Mouse (Mus musculus) embryonic facial prominence, embryonic 12.5 days (tissue): ENCODE measurements around the gene Gpr18. TPM values are rescaled to one million over a fixed set of nuclear protein-coding genes. Genes with fewer than 3 reads are reported as not detected.
"Not testable (repeated sequence)": the region's sequence is repeated elsewhere in the genome, so short reads cannot be mapped to it uniquely, and the experiment has no call there.

Experiments used
- ATAC-seq: fragments of 200-750 bp; cut with Nextera tagmentation; 2 replicates; pipeline ENCODE4 v1.8.0; 2017; ENCODE audit not compliant: insufficient number of reproducible peaks, insufficient read depth, low FRiP score, low TSS enrichment
- H3K27ac ChIP-seq: fragments of 300-500 bp; sonication (generic); 2 replicates; pipeline ENCODE4 v1.5.1; 2016; ENCODE audit warnings: mild to moderate bottlenecking
- H3K27me3 ChIP-seq: fragments of 300-500 bp; sonication (generic); 2 replicates; pipeline ENCODE4 v1.6.1; 2016; ENCODE audit warnings: mild to moderate bottlenecking, moderate library complexity
- H3K36me3 ChIP-seq: fragments of 300-500 bp; sonication (generic); 2 replicates; pipeline ENCODE4 v1.6.1; 2016; ENCODE audit warnings: mild to moderate bottlenecking
- H3K4me1 ChIP-seq: fragments of 300-500 bp; sonication (generic); 2 replicates; pipeline ENCODE4 v1.6.1; 2016
- H3K4me2 ChIP-seq: fragments of 300-500 bp; sonication (generic); replicated peaks from 2 replicates; pipeline ENCODE4 v1.6.1; 2016; ENCODE audit warnings: mild to moderate bottlenecking, moderate library complexity
- H3K4me3 ChIP-seq: fragments of 300-500 bp; sonication (generic); 2 replicates; pipeline ENCODE4 v1.5.1; 2016; ENCODE audit warnings: mild to moderate bottlenecking
- H3K9ac ChIP-seq: fragments of 300-500 bp; sonication (generic); 2 replicates; pipeline ENCODE4 v1.6.1; 2016; ENCODE audit warnings: mild to moderate bottlenecking, moderate library complexity
- H3K9me3 ChIP-seq: fragments of 300-500 bp; sonication (generic); 2 replicates; pipeline ENCODE4 v1.6.1; 2016; ENCODE audit warnings: mild to moderate bottlenecking, moderate library complexity
- WGBS: fragments of 180-500 bp; shearing (Covaris S2); methylation state at CpG from one replicate; pipeline ENCODE4 v1.1.7; 2016; 5-methylcytosine and 5-hydroxymethylcytosine counted together
- polyA plus RNA-seq: library from polyadenylated mRNA; unstranded; fragments of >200 nt; fragmentation: Nextera tagmentation; extraction: Ambion mirVana; gene quantifications from 2 replicates; pipeline ENCODE4 v1.2.1, GENCODE M21; 2016

Gene Gpr18
- polyA plus RNA-seq, 1 experiment from 2014 or later: 0.49 TPM

GRCm38 (mm10) chr14:121877640-121878039, 37.9 kb downstream of the Gpr18 start:
- peak overlapping the region; percentile 90 for H3K27ac ChIP-seq
- peaks cover 4% of the 10 kb centered on the region; the same call in 1 of the 2 replicates for H3K4me1 ChIP-seq
- peak overlapping the region; percentile 96 for H3K9ac ChIP-seq
- H3K36me3 ChIP-seq: no peaks in the 10 kb centered on the region
- H3K4me3 ChIP-seq: peak overlapping the region; percentile 95
- WGBS: 26% methylated on average over 8 of the region's 8 CpGs
- H3K9me3 ChIP-seq: no peaks in the 10 kb centered on the region
- no peak for ATAC-seq
- peak overlapping the region; percentile 86 for H3K4me2 ChIP-seq
- no peaks in the 10 kb centered on the region for H3K27me3 ChIP-seq

GRCm38 (mm10) chr14:121876860-121877259, 38.7 kb downstream of the Gpr18 start:
- 76% methylated on average over 2 of the region's 2 CpGs for WGBS

GRCm38 (mm10) chr14:121876190-121876589, 39.4 kb downstream of the Gpr18 start:
- not testable (repeated sequence) for H3K27me3 ChIP-seq, H3K4me3 ChIP-seq, ATAC-seq, H3K27ac ChIP-seq, H3K4me1 ChIP-seq, H3K9ac ChIP-seq, H3K36me3 ChIP-seq, H3K9me3 ChIP-seq, H3K4me2 ChIP-seq
- 69% methylated on average over 2 of the region's 2 CpGs for WGBS

More at GRCm38 (mm10) chr14:121876860-121877259, 38.7 kb downstream of the Gpr18 start:
- Histone ChIP-seq H3K27ac (no peak overlapping the region), H3K36me3 (no peaks in the 10 kb centered on the region), H3K27me3 (no peaks in the 10 kb centered on the region), H3K9ac (no peak overlapping the region), H3K4me1 (peaks cover 4% of the 10 kb centered on the region; the same call in 1 of the 2 replicates), H3K9me3 (no peaks in the 10 kb centered on the region), H3K4me2 (no peak overlapping the region), H3K4me3 (no peak overlapping the region)
- no peak for ATAC-seq

DNA sequence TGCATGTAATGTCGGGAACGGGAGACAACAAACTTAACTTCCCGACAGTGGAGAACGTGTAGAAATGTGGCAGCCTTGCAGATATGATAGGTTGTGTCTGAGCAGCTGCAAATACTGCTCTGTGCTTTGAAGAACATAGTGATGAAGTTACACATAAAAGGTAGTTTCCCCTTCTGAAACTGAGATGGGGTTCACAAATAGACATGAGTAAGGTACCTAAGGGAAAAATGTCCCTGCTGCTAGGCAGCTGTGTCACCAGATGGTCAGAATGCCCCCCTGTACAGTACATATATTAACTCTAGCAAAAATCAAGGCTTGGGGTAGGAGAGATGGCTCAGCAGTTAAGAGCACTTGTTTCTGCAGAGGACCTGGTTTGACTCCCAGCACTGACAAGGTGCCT, 41.9 kb downstream of the Gpr18 start:
- H3K4me2 ChIP-seq: no peak overlapping the region
- WGBS: 87% methylated on average over 4 of the region's 4 CpGs
- no peaks in the 10 kb centered on the region for H3K9me3 ChIP-seq
- H3K27me3 ChIP-seq: no peaks in the 10 kb centered on the region
- H3K4me1 ChIP-seq: no peaks in the 10 kb centered on the region
- H3K4me3 ChIP-seq: no peak overlapping the region
- H3K36me3 ChIP-seq: no peaks in the 10 kb centered on the region
- no peak for ATAC-seq
- no peak overlapping the region for H3K9ac ChIP-seq
- H3K27ac ChIP-seq: no peak overlapping the region

DNA sequence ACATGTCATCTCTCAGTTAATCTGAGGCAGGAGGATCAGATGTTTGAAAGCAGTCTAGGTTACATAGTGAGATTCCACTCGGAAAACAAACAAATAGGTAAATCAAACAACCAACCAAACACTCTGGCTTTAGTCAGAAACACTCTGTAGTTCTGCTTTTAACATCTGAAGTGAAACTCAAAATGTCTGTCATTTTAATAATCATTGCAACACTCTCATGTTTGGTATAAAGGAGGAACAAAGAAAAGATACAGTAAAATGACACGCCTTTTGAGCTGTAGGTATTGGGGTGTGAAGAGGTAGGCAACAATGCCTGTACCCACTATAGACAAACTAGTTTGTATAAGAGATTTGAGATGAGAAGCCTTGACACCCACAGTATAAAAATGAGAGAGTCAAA, 42.4 kb downstream of the Gpr18 start:
- no peak overlapping the region for H3K9ac ChIP-seq
- no peaks in the 10 kb centered on the region for H3K36me3 ChIP-seq
- H3K9me3 ChIP-seq: no peaks in the 10 kb centered on the region
- no peaks in the 10 kb centered on the region for H3K27me3 ChIP-seq
- no peak for ATAC-seq
- no peak overlapping the region for H3K4me2 ChIP-seq
- no peak overlapping the region for H3K4me3 ChIP-seq
- 70% methylated on average over 2 of the region's 2 CpGs for WGBS
- H3K4me1 ChIP-seq: no peaks in the 10 kb centered on the region
- H3K27ac ChIP-seq: no peak overlapping the region

GRCm38 (mm10) chr14:121872760-121873159, 42.8 kb downstream of the Gpr18 start:
- Histone ChIP-seq H3K9me3 (no peaks in the 10 kb centered on the region), H3K4me2 (no peak overlapping the region), H3K27ac (no peak overlapping the region), H3K9ac (no peak overlapping the region), H3K27me3 (no peaks in the 10 kb centered on the region), H3K4me1 (no peaks in the 10 kb centered on the region), H3K36me3 (no peaks in the 10 kb centered on the region), H3K4me3 (no peak overlapping the region)
- ATAC-seq: no peak
- WGBS: 79% methylated on average over 1 of the region's 1 CpGs

- H3K4me1 ChIP-seq: no peaks in the 10 kb centered on the region
- no peak overlapping the region for H3K27ac ChIP-seq
- H3K9ac ChIP-seq: no peak overlapping the region
- H3K4me2 ChIP-seq: no peak overlapping the region
- no peaks in the 10 kb centered on the region for H3K36me3 ChIP-seq
- no peaks in the 10 kb centered on the region for H3K27me3 ChIP-seq
- WGBS: 81% methylated on average over 1 of the region's 1 CpGs
- ATAC-seq: no peak
- H3K4me3 ChIP-seq: no peak overlapping the region
- no peaks in the 10 kb centered on the region for H3K9me3 ChIP-seq
Observed at GRCm38 (mm10) chr14:121869111-121869510, 46.5 kb downstream of the Gpr18 start.

GRCm38 (mm10) chr14:121866574-121866973, 49.0 kb downstream of the Gpr18 start:
- Histone ChIP-seq H3K27ac (no peak overlapping the region), H3K36me3 (no peaks in the 10 kb centered on the region), H3K27me3 (no peaks in the 10 kb centered on the region), H3K4me3 (no peak overlapping the region), H3K9me3 (no peaks in the 10 kb centered on the region), H3K9ac (no peak overlapping the region), H3K4me1 (no peaks in the 10 kb centered on the region), H3K4me2 (no peak overlapping the region)
- WGBS: 71% methylated on average over 3 of the region's 3 CpGs
- ATAC-seq: no peak

DNA sequence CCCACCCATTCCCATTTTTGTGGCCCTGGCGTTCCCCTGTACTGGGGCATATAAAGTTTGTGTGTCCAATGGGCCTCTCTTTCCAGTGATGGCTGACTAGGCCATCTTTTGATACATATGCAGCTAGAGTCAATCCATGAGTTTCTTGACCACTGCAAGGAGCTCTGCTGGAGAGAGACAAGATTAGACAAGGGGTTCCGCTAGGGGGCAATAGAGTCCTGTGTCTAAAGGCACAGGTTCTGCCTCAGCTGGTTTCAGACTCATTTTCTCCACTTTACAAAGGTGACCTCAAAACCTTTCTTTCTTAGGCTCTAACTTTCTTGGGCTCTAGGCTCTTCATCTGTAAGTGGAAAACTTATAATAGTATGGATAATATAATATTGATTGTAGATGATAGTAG, 50.4 kb downstream of the Gpr18 start:
- not testable (repeated sequence) for H3K9me3 ChIP-seq, H3K4me2 ChIP-seq, H3K36me3 ChIP-seq, H3K27ac ChIP-seq, H3K4me1 ChIP-seq, H3K27me3 ChIP-seq, H3K4me3 ChIP-seq, H3K9ac ChIP-seq
- ATAC-seq: peak; percentile 41; the same call in 1 of the 2 replicates
- WGBS: 16% methylated on average over 2 of the region's 2 CpGs

Other genes starting within 250 kb of the Gpr18 start
- gene Dock9, start 117.9 kb downstream of the Gpr18 start, polyA plus RNA-seq: 5.6 and 5.8 TPM in 2 replicates
- gene Ubac2, start 37.2 kb downstream of the Gpr18 start, polyA plus RNA-seq: 64.0 and 67.1 TPM in 2 replicates
- gene Gpr183, start 49.4 kb upstream of the Gpr18 start, polyA plus RNA-seq: 3.4 and 3.5 TPM in 2 replicates
- gene Timm8a2, start 118.9 kb upstream of the Gpr18 start, polyA plus RNA-seq: not detected in 2 replicates
- 143 and 147 TPM in 2 replicates for gene Tm9sf2, start 191.3 kb upstream of the Gpr18 start, polyA plus RNA-seq